Mouse (Mus musculus): ENCODE data around the gene Sowahd.
A peak's percentile ranks its signal among the peaks of the same experiment; 100 is the strongest.
"Not testable (repeated sequence)": the region's sequence is repeated elsewhere in the genome, so short reads cannot be mapped to it uniquely, and the experiment has no call there.

Gene Sowahd

GRCm38 (mm10) chrX:37048066-37048889 is at the start of gene Sowahd:
Sowahd (plus strand) TSS chrX:37048845.
- peak; percentile 7 for DNase-seq

- DNase-seq = no peak
Measured at GRCm38 (mm10) chrX:37013870-37014269, 34.8 kb upstream of the Sowahd start.

- DNase-seq = no peak
Measured at GRCm38 (mm10) chrX:37018150-37018654, 30.4 kb upstream of the Sowahd start.

GRCm38 (mm10) chrX:37019045-37019444 is 29.6 kb upstream of the Sowahd start:
- DNase-seq = peak; percentile 6

- DNase-seq = peak; percentile 84
Measured at GRCm38 (mm10) chrX:37022690-37023089, 26.0 kb upstream of the Sowahd start.

- no peak for DNase-seq
Measured at GRCm38 (mm10) chrX:37023652-37024309, 24.9 kb upstream of the Sowahd start.

- DNase-seq = no peak
Measured at GRCm38 (mm10) chrX:37028378-37028777, 20.3 kb upstream of the Sowahd start.

GRCm38 (mm10) chrX:37042726-37043125 is 5.9 kb upstream of the Sowahd start:
- peak; percentile 72 for DNase-seq

- peak; percentile 17 for DNase-seq
Measured at GRCm38 (mm10) chrX:37048890-37049823, 512 bp downstream of the Sowahd start.

GRCm38 (mm10) chrX:37063902-37064301 is 15.3 kb downstream of the Sowahd start:
- no peak for DNase-seq

GRCm38 (mm10) chrX:37067299-37067698 is 18.7 kb downstream of the Sowahd start:
- no peak for DNase-seq

- no peak for DNase-seq
Measured at GRCm38 (mm10) chrX:37068766-37069165, 20.1 kb downstream of the Sowahd start.

GRCm38 (mm10) chrX:37074262-37074892 is 25.7 kb downstream of the Sowahd start:
- peak; percentile 79 for DNase-seq

GRCm38 (mm10) chrX:37076651-37077050 is 28.0 kb downstream of the Sowahd start:
- no peak for DNase-seq

GRCm38 (mm10) chrX:37080345-37080744 is 31.7 kb downstream of the Sowahd start:
- DNase-seq = not testable (repeated sequence)

GRCm38 (mm10) chrX:37081194-37081593 is 32.5 kb downstream of the Sowahd start:
- no peak for DNase-seq

- no peak for DNase-seq
Measured at GRCm38 (mm10) chrX:37084318-37084926, 35.8 kb downstream of the Sowahd start.

GRCm38 (mm10) chrX:37084927-37085660 is 36.4 kb downstream of the Sowahd start, which contains the start of gene Rpl39:
Rpl39 (minus strand) TSS chrX:37085402.
- peak; percentile 90 for DNase-seq

GRCm38 (mm10) chrX:37085665-37086064 is 37.0 kb downstream of the Sowahd start:
- DNase-seq = no peak

- DNase-seq = no peak
Measured at GRCm38 (mm10) chrX:37088778-37089177, 40.1 kb downstream of the Sowahd start.

GRCm38 (mm10) chrX:37091457-37091856 is 42.8 kb downstream of the Sowahd start:
- DNase-seq = no peak
